Mouse (Mus musculus): ENCODE measurements around the gene Itga4.

DNA sequence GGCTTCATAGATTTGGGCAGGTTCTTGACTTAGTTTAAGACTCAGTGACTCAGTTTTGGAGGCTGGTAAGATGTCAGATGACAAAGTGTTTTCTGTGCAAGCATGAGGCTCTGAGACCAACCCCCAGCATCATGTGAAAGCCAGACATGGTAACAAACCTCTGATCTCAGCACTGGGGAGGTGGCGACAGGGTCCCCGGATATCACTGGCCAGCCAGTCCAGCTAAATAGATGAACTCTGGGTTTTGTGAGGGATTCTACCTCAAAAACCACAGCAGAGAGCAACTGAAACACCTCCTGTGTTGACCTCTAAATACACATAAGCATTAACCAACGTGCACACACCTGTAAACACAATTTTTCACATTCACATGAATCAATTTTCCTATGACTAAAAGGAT lies 12.0 kb downstream of the Itga4 start:
- no peak for TF ChIP-seq CTCF (IDR thresholded peaks at IDR 0.05; ENCODE audit: low read depth)
- TF ChIP-seq EP300 (IDR thresholded peaks at IDR 0.05; ENCODE audit: low read depth): no peak

All from liver, embryonic 14.5 days (tissue).